8 mouse cellular contexts compared by ENCODE assay signal in the genomic region with DNA sequence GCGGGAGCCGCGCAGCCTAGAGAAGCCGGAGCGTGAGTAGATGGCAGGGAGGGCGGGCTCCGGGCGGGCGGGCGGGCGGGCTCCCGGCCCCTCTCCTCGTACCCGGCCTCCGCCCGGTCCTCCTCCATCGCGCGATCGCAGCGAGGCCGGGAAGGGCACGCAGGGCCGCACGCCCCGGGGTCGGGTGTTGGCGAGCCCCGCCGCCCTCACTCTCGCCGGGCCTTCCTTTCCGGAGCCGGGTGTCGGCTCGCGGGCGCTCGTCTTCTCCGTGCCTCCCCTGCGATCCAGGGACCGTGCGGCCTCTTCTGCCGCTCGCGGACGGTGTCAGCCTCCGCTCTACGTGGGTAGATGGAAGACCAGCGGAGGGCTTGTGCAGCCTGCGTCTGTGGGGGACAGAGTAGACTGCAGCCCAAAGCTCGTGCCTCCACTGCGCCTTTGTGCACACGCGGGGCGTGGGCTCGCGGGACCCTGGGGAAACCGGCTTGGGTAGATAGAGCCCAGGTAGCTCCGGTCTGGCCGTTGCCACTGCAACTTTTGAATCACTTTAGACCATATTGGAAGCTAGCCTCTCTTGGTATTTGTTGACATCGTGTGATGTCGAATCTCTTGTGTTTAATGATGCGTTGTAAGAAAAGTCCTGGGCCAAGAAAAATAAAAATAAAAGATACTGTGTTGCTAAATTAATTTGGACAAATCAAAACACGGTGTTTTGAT. TPM values are rescaled to one million over a fixed set of nuclear protein-coding genes. Genes with fewer than 3 reads are reported as not detected.
A peak's percentile ranks its signal among the peaks of the same experiment; 100 is the strongest.
DNase-seq lines count a peak whose midpoint lies in the region; ATAC-seq and TF ChIP-seq lines count a peak whose summit lies in the region.

Gene Pik3ca (plus strand): TSS at position 211 of the 714 bp plus-strand sequence.

- TF ChIP-seq CTCF in embryonic fibroblast, embryonic 13.5 days (IDR thresholded peaks at IDR 0.05; ENCODE audit: borderline replicate concordance, insufficient read depth, low read length): no peak
- no peak for TF ChIP-seq CTCF in testis, adult 2 months (IDR thresholded peaks at IDR 0.05; ENCODE audit: control insufficient read depth, insufficient read depth, insufficient replicate concordance, low read depth, low read length)

- H3K4me3 ChIP-seq in embryonic fibroblast, embryonic 13.5 days (ENCODE audit: insufficient read depth, low read length): peak within 1 kb of the TSS; percentile 86
- peak within 1 kb of the TSS; percentile 90 for H3K4me3 ChIP-seq in heart, embryonic 10.5 days
- peak within 1 kb of the TSS; percentile 74 for H3K4me3 ChIP-seq in kidney, embryonic 14.5 days (ENCODE audit: low read length)
- peak within 1 kb of the TSS; percentile 89 for H3K4me3 ChIP-seq in liver, embryonic 11.5 days (ENCODE audit: low read depth, low read length)
- H3K4me3 ChIP-seq in neural tube, embryonic 11.5 days (ENCODE audit: low read depth, low read length): peak within 1 kb of the TSS; percentile 88
- H3K4me3 ChIP-seq in testis, adult 2 months (ENCODE audit: control insufficient read depth, low read depth, low read length): peak within 1 kb of the TSS; percentile 83

- peak; percentile 58 for ATAC-seq in kidney, embryonic 14.5 days (ENCODE audit: low FRiP score, low TSS enrichment)
- ATAC-seq in liver, embryonic 11.5 days (replicated peaks; ENCODE audit: low FRiP score): peak; percentile 59
- ATAC-seq in neural tube, embryonic 11.5 days (ENCODE audit: insufficient read depth, low FRiP score, low TSS enrichment): peak; percentile 73

- H3K27ac ChIP-seq in embryonic fibroblast, embryonic 13.5 days (ENCODE audit: insufficient read depth, low read length): peak within 1 kb of the TSS; percentile 89
- peak within 1 kb of the TSS; percentile 97 for H3K27ac ChIP-seq in heart, embryonic 10.5 days
- peak within 1 kb of the TSS; percentile 96 for H3K27ac ChIP-seq in kidney, embryonic 14.5 days (ENCODE audit: low read depth, low read length)
- peak within 1 kb of the TSS; percentile 93 for H3K27ac ChIP-seq in liver, embryonic 11.5 days (ENCODE audit: low read depth, low read length)
- peak within 1 kb of the TSS; percentile 98 for H3K27ac ChIP-seq in neural tube, embryonic 11.5 days (ENCODE audit: low read depth, low read length)
- H3K27ac ChIP-seq in testis, adult 2 months (ENCODE audit: control insufficient read depth, insufficient read depth, low read depth, low read length): peak within 1 kb of the TSS; percentile 91

- peak; percentile 47 to 49 for DNase-seq in CD8-positive naive resting alpha-beta T cell, adult 2 months (ENCODE audit: low read depth in 2 of 2, low spot score in 2 of 2)
- DNase-seq in brain, adult 2 months (ENCODE audit: low read depth, low spot score): peak; percentile 71
- peak; percentile 79 for DNase-seq in heart, embryonic 10.5 days (ENCODE audit: low spot score)
- DNase-seq in liver, embryonic 11.5 days (ENCODE audit: low spot score): peak; percentile 73
- peak; percentile 72 for DNase-seq in neural tube, embryonic 11.5 days (ENCODE audit: low spot score)

- no peaks in the 10 kb centered on the region for H3K9me3 ChIP-seq in heart, embryonic 10.5 days
- no peaks in the 10 kb centered on the region for H3K9me3 ChIP-seq in kidney, embryonic 14.5 days (ENCODE audit: control insufficient read depth, low read length)
- H3K9me3 ChIP-seq in liver, embryonic 11.5 days (ENCODE audit: control insufficient read depth, low read length): no peaks in the 10 kb centered on the region
- H3K9me3 ChIP-seq in neural tube, embryonic 11.5 days (ENCODE audit: control insufficient read depth, low read length): no peaks in the 10 kb centered on the region

- H3K27me3 ChIP-seq in heart, embryonic 10.5 days (ENCODE audit: insufficient read depth, poor library complexity, severe bottlenecking): no peaks in the 10 kb centered on the region
- H3K27me3 ChIP-seq in kidney, embryonic 14.5 days (ENCODE audit: control insufficient read depth, insufficient read depth, low read length): no peaks in the 10 kb centered on the region
- H3K27me3 ChIP-seq in liver, embryonic 11.5 days (replicated peaks; ENCODE audit: control insufficient read depth, insufficient read depth, low read length): no peaks in the 10 kb centered on the region
- no peaks in the 10 kb centered on the region for H3K27me3 ChIP-seq in neural tube, embryonic 11.5 days (ENCODE audit: control insufficient read depth, insufficient read depth, low read length)
- H3K27me3 ChIP-seq in testis, adult 2 months (ENCODE audit: control insufficient read depth, insufficient read depth, low read length): no peaks in the 10 kb centered on the region

- H3K4me1 ChIP-seq in embryonic fibroblast, embryonic 13.5 days (ENCODE audit: control insufficient read depth, insufficient read depth, low read length): peaks cover 8% of the 10 kb centered on the region
- peaks cover 32% of the 10 kb centered on the region for H3K4me1 ChIP-seq in heart, embryonic 10.5 days
- peaks cover 21% of the 10 kb centered on the region for H3K4me1 ChIP-seq in kidney, embryonic 14.5 days (ENCODE audit: control insufficient read depth, insufficient read depth, low read length)
- H3K4me1 ChIP-seq in liver, embryonic 11.5 days (replicated peaks; ENCODE audit: control insufficient read depth, insufficient read depth, low read length): peaks cover 23% of the 10 kb centered on the region
- H3K4me1 ChIP-seq in neural tube, embryonic 11.5 days (ENCODE audit: control insufficient read depth, insufficient read depth, low read length): peaks cover 13% of the 10 kb centered on the region
- no peaks in the 10 kb centered on the region; the same call in none of the 2 replicates for H3K4me1 ChIP-seq in testis, adult 2 months (ENCODE audit: control insufficient read depth, insufficient read depth, low read length)

- H3K4me2 ChIP-seq in kidney, embryonic 14.5 days (replicated peaks; ENCODE audit: low read depth, low read length): peak within 1 kb of the TSS; percentile 46
- peak within 1 kb of the TSS; percentile 77 for H3K4me2 ChIP-seq in liver, embryonic 11.5 days
- H3K4me2 ChIP-seq in neural tube, embryonic 11.5 days (ENCODE audit: low read depth): peak within 1 kb of the TSS; percentile 54

- under 1% methylated on average over 60 of the region's 65 CpGs for WGBS in heart, embryonic 10.5 days
- WGBS in kidney, embryonic 14.5 days: under 1% methylated on average over 54 of the region's 65 CpGs
- under 1% methylated on average over 48 of the region's 65 CpGs for WGBS in liver, embryonic 11.5 days
- WGBS in neural tube, embryonic 11.5 days: under 1% methylated on average over 58 of the region's 65 CpGs

- peak within 1 kb of the TSS; percentile 96 for H3K9ac ChIP-seq in kidney, embryonic 14.5 days (ENCODE audit: low read depth, low read length)
- H3K9ac ChIP-seq in liver, embryonic 11.5 days (ENCODE audit: low read depth, low read length): peak within 1 kb of the TSS; percentile 85
- H3K9ac ChIP-seq in neural tube, embryonic 11.5 days (ENCODE audit: low read length): peak within 1 kb of the TSS; percentile 94

- TF ChIP-seq POLR2A in embryonic fibroblast, embryonic 13.5 days (IDR thresholded peaks at IDR 0.05; ENCODE audit: low read depth, low read length): peak; percentile 47; the same call in 1 of the 2 replicates
- peak; percentile 64 for TF ChIP-seq POLR2A in testis, adult 2 months (IDR thresholded peaks at IDR 0.05; ENCODE audit: control insufficient read depth, low read depth, low read length)

- no peaks in the 10 kb centered on the region for H3K36me3 ChIP-seq in heart, embryonic 10.5 days
- H3K36me3 ChIP-seq in kidney, embryonic 14.5 days (ENCODE audit: control insufficient read depth, insufficient read depth, low read length): no peaks in the 10 kb centered on the region
- no peaks in the 10 kb centered on the region for H3K36me3 ChIP-seq in liver, embryonic 11.5 days (ENCODE audit: control insufficient read depth, insufficient read depth, low read length)
- H3K36me3 ChIP-seq in neural tube, embryonic 11.5 days (ENCODE audit: control insufficient read depth, insufficient read depth, low read length): no peaks in the 10 kb centered on the region
- H3K36me3 ChIP-seq in testis, adult 2 months (ENCODE audit: control insufficient read depth, insufficient read depth, low read length): no peaks in the 10 kb centered on the region

RNA-seq across cellular contexts. Expression of gene Pik3ca, which starts in this region (rescaled TPM):
- 38.5 and 45.1 TPM in 2 replicates for polyA plus RNA-seq in embryonic fibroblast, embryonic 13.5 days (2011; ENCODE audit: insufficient read length, low read depth, missing spikeins)
- polyA plus RNA-seq in heart, embryonic 10.5 days (2016; fragmentation: Nextera tagmentation; extraction: Ambion mirVana): 4.7 and 6.1 TPM in 2 replicates
- polyA plus RNA-seq in kidney, embryonic 14.5 days (2014; fragmentation: Nextera tagmentation; extraction: Ambion mirVana): 14.5 and 16.2 TPM in 2 replicates
- polyA plus RNA-seq in liver, embryonic 11.5 days (2014; fragmentation: Nextera tagmentation; extraction: Ambion mirVana): 8.0 and 9.1 TPM in 2 replicates
- 17.2 and 23.0 TPM in 2 replicates for polyA plus RNA-seq in neural tube, embryonic 11.5 days (2014; fragmentation: Nextera tagmentation; extraction: Ambion mirVana)
- polyA plus RNA-seq in testis, adult 2 months (2012; rRNA removed): 4.3 and 4.9 TPM in 2 replicates

Comparison
In these comparisons a context has a peak if more than half of its experiments do, and no peak if none do; other contexts are left out.
1. Peak in every context shown above with its lines: DNase-seq, ATAC-seq, H3K4me3 ChIP-seq and H3K27ac ChIP-seq.